Mouse (Mus musculus): ENCODE results near the gene Dock3. TPM values are rescaled to one million over a fixed set of nuclear protein-coding genes. Genes with fewer than 3 reads are reported as not detected.

Dock3 gene
- polyA plus RNA-seq, 1 experiment = not detected

DNA sequence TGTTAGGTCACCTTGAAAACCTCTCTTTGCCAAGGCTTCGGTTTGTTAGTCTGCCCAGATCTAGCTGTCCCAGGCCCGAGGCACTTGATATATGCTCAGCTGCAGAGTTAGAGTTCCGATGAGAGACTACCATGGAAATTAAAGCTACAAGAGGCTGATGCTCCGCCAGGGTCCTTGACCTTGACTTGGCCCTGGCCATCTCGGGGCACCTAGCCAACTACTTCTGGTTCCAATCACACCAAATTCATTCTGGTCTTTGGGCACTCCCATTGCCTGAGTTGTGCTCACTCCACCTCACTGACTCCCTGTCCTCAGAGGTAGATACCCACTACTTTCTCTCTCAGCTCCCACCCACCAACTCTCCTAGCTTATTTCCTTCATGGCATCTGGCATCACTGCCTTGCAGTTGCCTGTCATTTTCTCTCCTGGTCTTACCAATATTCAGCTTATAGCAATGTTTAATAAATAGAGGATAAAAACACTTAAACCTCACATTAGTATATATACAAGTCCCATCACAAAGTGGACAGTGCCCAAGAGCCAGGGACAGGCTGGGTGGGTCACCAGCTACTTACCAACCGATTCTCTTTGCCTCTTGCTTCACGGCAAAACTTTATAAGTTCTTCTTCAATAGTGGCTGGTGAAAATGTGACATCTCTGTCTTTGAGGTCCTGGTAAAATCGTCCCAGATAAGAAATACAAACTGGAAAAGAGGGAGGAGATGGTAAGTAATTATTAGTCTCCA is 341.0 kb downstream of the Dock3 start:
- 50% methylated on average over 8 of the region's 8 CpGs for WGBS
- TF ChIP-seq CTCF (IDR thresholded peaks at IDR 0.05; ENCODE audit: insufficient read depth, low read depth, low read length) (no peak), POLR2A (IDR thresholded peaks at IDR 0.05; ENCODE audit: insufficient read depth, low read depth, low read length) (no peak)
- peaks cover 18% of the 10 kb centered on the region for H3K4me1 ChIP-seq (ENCODE audit: control insufficient read depth, insufficient read depth, low read length)
- H3K4me3 ChIP-seq (ENCODE audit: insufficient read depth, low read depth, low read length) = no peak overlapping the region
- H3K27ac ChIP-seq (ENCODE audit: insufficient read depth, low read depth, low read length) = no peak overlapping the region

- no peak for TF ChIP-seq CTCF (IDR thresholded peaks at IDR 0.05; ENCODE audit: insufficient read depth, low read depth, low read length)
- TF ChIP-seq POLR2A (IDR thresholded peaks at IDR 0.05; ENCODE audit: insufficient read depth, low read depth, low read length) = no peak
- 83% methylated on average over 9 of the region's 9 CpGs for WGBS
- H3K27ac ChIP-seq (ENCODE audit: insufficient read depth, low read depth, low read length) = no peak overlapping the region
- H3K4me1 ChIP-seq (ENCODE audit: control insufficient read depth, insufficient read depth, low read length) = peaks cover 32% of the 10 kb centered on the region
- no peak overlapping the region for H3K4me3 ChIP-seq (ENCODE audit: insufficient read depth, low read depth, low read length)
These were observed 342.4 kb downstream of the Dock3 start for GRCm38 (mm10) chr9:106889321-106889720.

GRCm38 (mm10) chr9:106888346-106888745 is 343.4 kb downstream of the Dock3 start:
- TF ChIP-seq POLR2A (IDR thresholded peaks at IDR 0.05; ENCODE audit: insufficient read depth, low read depth, low read length) (no peak), CTCF (IDR thresholded peaks at IDR 0.05; ENCODE audit: insufficient read depth, low read depth, low read length) (no peak)
- peaks cover 38% of the 10 kb centered on the region for H3K4me1 ChIP-seq (ENCODE audit: control insufficient read depth, insufficient read depth, low read length)
- WGBS = 84% methylated on average over 3 of the region's 3 CpGs
- H3K4me3 ChIP-seq (ENCODE audit: insufficient read depth, low read depth, low read length) = no peak overlapping the region
- H3K27ac ChIP-seq (ENCODE audit: insufficient read depth, low read depth, low read length) = no peak overlapping the region

GRCm38 (mm10) chr9:106886828-106887702 is 344.6 kb downstream of the Dock3 start, which contains the start of gene Rbm15b:
Rbm15b (minus strand) TSS chr9:106887428.
- 2% methylated on average over 101 of the region's 101 CpGs for WGBS
- Histone ChIP-seq H3K4me1 (ENCODE audit: control insufficient read depth, insufficient read depth, low read length) (peaks cover 41% of the 10 kb centered on the region), H3K4me3 (ENCODE audit: insufficient read depth, low read depth, low read length) (peak within 1 kb of the TSS; percentile 76), H3K27ac (ENCODE audit: insufficient read depth, low read depth, low read length) (peak within 1 kb of the TSS; percentile 49; the same call in 1 of the 2 replicates)
- TF ChIP-seq CTCF (IDR thresholded peaks at IDR 0.05; ENCODE audit: insufficient read depth, low read depth, low read length) (peak; percentile 66), POLR2A (IDR thresholded peaks at IDR 0.05; ENCODE audit: insufficient read depth, low read depth, low read length) (peak; percentile 58)

GRCm38 (mm10) chr9:106885901-106886731 is 345.6 kb downstream of the Dock3 start:
- under 1% methylated on average over 106 of the region's 107 CpGs for WGBS
- H3K4me1 ChIP-seq (ENCODE audit: control insufficient read depth, insufficient read depth, low read length) = peaks cover 41% of the 10 kb centered on the region
- peak overlapping the region; percentile 76 for H3K4me3 ChIP-seq (ENCODE audit: insufficient read depth, low read depth, low read length)
- no peak for TF ChIP-seq POLR2A (IDR thresholded peaks at IDR 0.05; ENCODE audit: insufficient read depth, low read depth, low read length)
- no peak for TF ChIP-seq CTCF (IDR thresholded peaks at IDR 0.05; ENCODE audit: insufficient read depth, low read depth, low read length)
- peak overlapping the region; percentile 49; the same call in 1 of the 2 replicates for H3K27ac ChIP-seq (ENCODE audit: insufficient read depth, low read depth, low read length)

DNA sequence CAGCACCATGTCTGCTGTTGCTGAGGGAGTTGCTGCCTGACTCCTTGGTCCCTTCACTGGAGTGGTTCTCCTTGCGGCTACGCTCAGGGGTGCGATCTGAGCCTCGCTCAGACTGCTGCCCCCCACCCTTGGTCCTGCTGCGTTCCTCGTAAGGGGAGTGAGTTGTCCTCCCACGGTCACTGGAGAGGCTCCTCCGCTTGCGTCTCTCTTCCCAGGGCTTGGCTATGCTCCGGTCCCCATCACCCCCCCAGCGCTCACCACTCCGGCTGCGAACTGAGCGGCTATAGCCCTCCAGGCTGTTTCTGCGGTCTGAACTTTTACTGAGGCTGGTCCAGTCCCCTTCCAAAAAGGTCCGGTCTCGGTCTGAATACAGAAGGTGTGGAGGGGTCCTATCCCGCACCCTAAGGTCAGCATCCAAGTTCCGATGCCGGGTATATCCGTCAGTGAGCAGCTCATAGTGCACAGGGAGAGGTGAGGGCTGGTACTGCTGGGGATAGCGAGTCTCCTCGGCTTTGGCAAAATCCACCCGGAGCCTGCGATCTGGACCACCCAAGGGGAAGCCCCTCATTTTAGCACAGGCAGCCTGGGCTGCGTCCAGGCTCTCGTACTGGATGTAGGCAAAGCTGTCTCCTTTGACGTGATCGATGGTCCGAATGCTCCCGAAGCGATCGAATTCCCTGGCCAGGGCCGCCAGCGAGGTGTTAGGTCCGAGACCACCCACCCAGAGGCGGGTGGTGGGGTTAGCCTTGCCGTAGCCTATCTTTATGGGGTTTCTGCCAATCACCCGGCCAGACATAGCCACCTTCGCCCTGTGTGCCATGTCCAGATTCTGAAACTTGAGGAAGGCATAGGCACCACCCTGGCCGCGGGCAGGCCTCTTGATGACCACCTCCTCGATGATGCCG is 346.5 kb downstream of the Dock3 start:
- WGBS = 16% methylated on average over 44 of the region's 44 CpGs
- H3K4me3 ChIP-seq (ENCODE audit: insufficient read depth, low read depth, low read length) = peak overlapping the region; percentile 76
- TF ChIP-seq CTCF (IDR thresholded peaks at IDR 0.05; ENCODE audit: insufficient read depth, low read depth, low read length) (no peak), POLR2A (IDR thresholded peaks at IDR 0.05; ENCODE audit: insufficient read depth, low read depth, low read length) (no peak)
- H3K4me1 ChIP-seq (ENCODE audit: control insufficient read depth, insufficient read depth, low read length) = peaks cover 38% of the 10 kb centered on the region
- H3K27ac ChIP-seq (ENCODE audit: insufficient read depth, low read depth, low read length) = no peak overlapping the region

- Histone ChIP-seq H3K27ac (ENCODE audit: insufficient read depth, low read depth, low read length) (no peak overlapping the region), H3K4me3 (ENCODE audit: insufficient read depth, low read depth, low read length) (peak overlapping the region; percentile 76), H3K4me1 (ENCODE audit: control insufficient read depth, insufficient read depth, low read length) (peaks cover 38% of the 10 kb centered on the region)
- TF ChIP-seq POLR2A (IDR thresholded peaks at IDR 0.05; ENCODE audit: insufficient read depth, low read depth, low read length) = no peak
- no peak for TF ChIP-seq CTCF (IDR thresholded peaks at IDR 0.05; ENCODE audit: insufficient read depth, low read depth, low read length)
- 22% methylated on average over 16 of the region's 16 CpGs for WGBS
These were observed 347.4 kb downstream of the Dock3 start for GRCm38 (mm10) chr9:106884306-106884705.
